Mouse (Mus musculus) kidney, postnatal 0 days (tissue): Measurements from ENCODE around the gene Olfr1037. TPM values are rescaled to one million over a fixed set of nuclear protein-coding genes. Genes with fewer than 3 reads are reported as not detected.

ENCODE experiments used
- ATAC-seq: fragments of 200-750 bp; cut with Nextera tagmentation; replicated peaks from 2 replicates; pipeline ENCODE4 v1.8.0; 2017; ENCODE audit warnings: low read depth, moderate number of reproducible peaks, moderate TSS enrichment, moderate library complexity; ENCODE audit not compliant: low FRiP score
- DNase-seq: peaks from one replicate; pipeline ENCODE4 v3.0.0-alpha.2; 2016; ENCODE audit warnings: low spot score
- H3K27ac ChIP-seq: fragments of 300-500 bp; sonication (generic); 2 replicates; pipeline ENCODE4 v1.5.1; 2014; ENCODE audit warnings: mild to moderate bottlenecking
- H3K27me3 ChIP-seq: fragments of 300-500 bp; sonication (generic); 2 replicates; pipeline ENCODE4 v1.6.1; 2014; ENCODE audit warnings: low read length, mixed read lengths; ENCODE audit not compliant: insufficient read depth
- H3K36me3 ChIP-seq: fragments of 300-500 bp; sonication (generic); 2 replicates; pipeline ENCODE4 v1.6.1; 2014; ENCODE audit warnings: low read length, mixed read lengths; ENCODE audit not compliant: insufficient read depth
- H3K4me1 ChIP-seq: fragments of 300-500 bp; sonication (generic); replicated peaks from 2 replicates; pipeline ENCODE4 v1.6.1; 2014; ENCODE audit warnings: antibody characterized with exemption, low read length, mixed read lengths; ENCODE audit not compliant: insufficient read depth
- H3K4me2 ChIP-seq: fragments of 300-500 bp; sonication (generic); 2 replicates; pipeline ENCODE4 v1.6.1; 2014; ENCODE audit warnings: mild to moderate bottlenecking, low read length, moderate library complexity, mixed read lengths
- H3K4me3 ChIP-seq: fragments of 300-500 bp; sonication (generic); replicated peaks from 2 replicates; pipeline ENCODE4 v1.5.1; 2014; ENCODE audit warnings: low read depth, low read length
- H3K9ac ChIP-seq: fragments of 300-500 bp; sonication (generic); 2 replicates; pipeline ENCODE4 v1.6.1; 2014; ENCODE audit warnings: low read depth, low read length
- H3K9me3 ChIP-seq: fragments of 300-500 bp; sonication (generic); replicated peaks from 2 replicates; pipeline ENCODE4 v1.6.1; 2016; ENCODE audit warnings: low read length, inconsistent platforms, mixed read lengths
- CTCF ChIP-seq: IDR thresholded peaks from 2 replicates; pipeline ENCODE4 v1.5.1; 2016; ENCODE audit warnings: antibody characterized with exemption, low read depth, mild to moderate bottlenecking, moderate library complexity
- polyA plus RNA-seq: library from polyadenylated mRNA; unstranded; fragments of >200 nt; fragmentation: Nextera tagmentation; extraction: Ambion mirVana; gene quantifications from 2 replicates; pipeline ENCODE4 v1.2.1, GENCODE M21; 2015

Olfr1037 gene
- polyA plus RNA-seq, 1 experiment from 2014 or later, result not detected

DNA sequence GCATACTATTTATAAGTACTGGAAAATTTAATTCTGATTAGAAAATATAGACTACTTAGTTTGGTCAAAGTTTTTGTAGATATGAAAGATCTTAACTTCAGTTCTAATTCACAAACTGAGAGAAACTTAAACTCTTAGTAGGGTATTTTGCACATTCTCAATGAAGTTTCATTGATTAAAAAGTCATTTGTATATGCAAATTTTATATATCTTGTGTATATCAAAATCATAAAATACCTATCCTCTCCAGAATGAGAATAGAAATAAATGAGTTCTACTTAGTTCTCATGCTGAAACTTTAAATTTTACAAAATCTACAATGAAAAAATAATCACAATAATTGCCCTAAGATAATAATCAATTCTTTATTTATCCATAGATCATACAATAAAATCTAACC is 41.6 kb downstream of the Olfr1037 start, which contains the start of gene Olfr1034:
Olfr1034 (plus strand) TSS at position 301 of the 400 bp plus-strand sequence.
- Histone ChIP-seq H3K4me2 (no peak within 1 kb of the TSS), H3K27me3 (no peaks in the 10 kb centered on the region), H3K4me3 (no peak within 1 kb of the TSS), H3K9ac (no peak within 1 kb of the TSS), H3K4me1 (no peaks in the 10 kb centered on the region), H3K36me3 (no peaks in the 10 kb centered on the region), H3K9me3 (no peaks in the 10 kb centered on the region), H3K27ac (no peak within 1 kb of the TSS)
- no peak for TF ChIP-seq CTCF
- no peak for ATAC-seq
- DNase-seq, result no peak

Other genes starting within 250 kb of the Olfr1037 start
- gene Olfr1019, start 241.9 kb downstream of the Olfr1037 start, polyA plus RNA-seq, result not detected in 2 replicates
- not detected in 2 replicates for gene Olfr1020, start 240.4 kb downstream of the Olfr1037 start, polyA plus RNA-seq
- gene Olfr1022, start 218.8 kb downstream of the Olfr1037 start, polyA plus RNA-seq, result not detected in 2 replicates
- gene Olfr1023, start 201.7 kb downstream of the Olfr1037 start, polyA plus RNA-seq, result not detected in 2 replicates
- not detected in 2 replicates for gene Olfr1024, start 182.3 kb downstream of the Olfr1037 start, polyA plus RNA-seq
- not detected in 2 replicates for gene Olfr1025-ps1, start 172.2 kb downstream of the Olfr1037 start, polyA plus RNA-seq
- gene Olfr1026, start 165.8 kb downstream of the Olfr1037 start, polyA plus RNA-seq, result not detected in 2 replicates
- gene Olfr1028, start 136.9 kb downstream of the Olfr1037 start, polyA plus RNA-seq, result not detected in 2 replicates
- not detected in 2 replicates for gene Olfr1029, start 113.5 kb downstream of the Olfr1037 start, polyA plus RNA-seq
- gene Olfr1030, start 108.1 kb downstream of the Olfr1037 start, polyA plus RNA-seq, result not detected in 2 replicates
- not detected in 2 replicates for gene Olfr1031, start 97.1 kb downstream of the Olfr1037 start, polyA plus RNA-seq
- not detected in 2 replicates for gene Olfr1032, start 81.8 kb downstream of the Olfr1037 start, polyA plus RNA-seq
- gene Olfr1033, start 66.8 kb downstream of the Olfr1037 start, polyA plus RNA-seq, result 5.0 and 5.4 TPM in 2 replicates
- gene Olfr1034, start 41.5 kb downstream of the Olfr1037 start, polyA plus RNA-seq, result 0.04 and 0.09 TPM in 2 replicates
- gene Olfr1036, start 13.4 kb downstream of the Olfr1037 start, polyA plus RNA-seq, result not detected in 2 replicates
- gene Olfr1039, start 48.5 kb upstream of the Olfr1037 start, polyA plus RNA-seq, result not detected in 2 replicates
- not detected in 2 replicates for gene Olfr1040, start 59.3 kb upstream of the Olfr1037 start, polyA plus RNA-seq
- not detected in 2 replicates for gene Olfr1042, start 74.5 kb upstream of the Olfr1037 start, polyA plus RNA-seq
- gene Olfr1043, start 80.1 kb upstream of the Olfr1037 start, polyA plus RNA-seq, result not detected in 2 replicates
- gene Olfr1044, start 90.4 kb upstream of the Olfr1037 start, polyA plus RNA-seq, result not detected in 2 replicates
- not detected in 2 replicates for gene Olfr52, start 98.3 kb upstream of the Olfr1037 start, polyA plus RNA-seq
- not detected in 2 replicates for gene Olfr1045, start 115.6 kb upstream of the Olfr1037 start, polyA plus RNA-seq
- not detected in 2 replicates for gene Olfr1046, start 131.9 kb upstream of the Olfr1037 start, polyA plus RNA-seq
- gene Olfr1047, start 144.0 kb upstream of the Olfr1037 start, polyA plus RNA-seq, result not detected in 2 replicates
- gene Olfr1048, start 152.9 kb upstream of the Olfr1037 start, polyA plus RNA-seq, result not detected in 2 replicates
- not detected in 2 replicates for gene Olfr1049, start 170.9 kb upstream of the Olfr1037 start, polyA plus RNA-seq
- not detected in 2 replicates for gene Olfr1051, start 191.7 kb upstream of the Olfr1037 start, polyA plus RNA-seq
- gene Olfr1052, start 205.1 kb upstream of the Olfr1037 start, polyA plus RNA-seq, result not detected in 2 replicates
- not detected in 2 replicates for gene Olfr1053, start 227.9 kb upstream of the Olfr1037 start, polyA plus RNA-seq
- gene Olfr1054, start 248.0 kb upstream of the Olfr1037 start, polyA plus RNA-seq, result not detected in 2 replicates